Mouse (Mus musculus) hindbrain, embryonic 12.5 days (tissue): ENCODE results near the gene Gdf15. TPM values are rescaled to one million over a fixed set of nuclear protein-coding genes. Genes with fewer than 3 reads are reported as not detected.

Source experiments
- ATAC-seq: fragments of 200-750 bp; cut with Nextera tagmentation; 2 replicates; pipeline ENCODE4 v1.8.0; 2017; ENCODE audit warnings: moderate TSS enrichment; ENCODE audit not compliant: low FRiP score
- H3K27ac ChIP-seq: fragments of 300-500 bp; sonication (generic); 2 replicates; pipeline ENCODE4 v1.5.1; 2016; ENCODE audit warnings: mild to moderate bottlenecking
- H3K27me3 ChIP-seq: fragments of 300-500 bp; sonication (generic); 2 replicates; pipeline ENCODE4 v1.6.1; 2016; ENCODE audit warnings: mild to moderate bottlenecking
- H3K36me3 ChIP-seq: fragments of 300-500 bp; sonication (generic); 2 replicates; pipeline ENCODE4 v1.6.1; 2016; ENCODE audit warnings: mild to moderate bottlenecking
- H3K4me1 ChIP-seq: fragments of 300-500 bp; sonication (generic); 2 replicates; pipeline ENCODE4 v1.6.1; 2016
- H3K4me2 ChIP-seq: fragments of 300-500 bp; sonication (generic); replicated peaks from 2 replicates; pipeline ENCODE4 v1.6.1; 2016; ENCODE audit warnings: mild to moderate bottlenecking
- H3K4me3 ChIP-seq: fragments of 300-500 bp; sonication (generic); 2 replicates; pipeline ENCODE4 v1.5.1; 2016; ENCODE audit warnings: mild to moderate bottlenecking
- H3K9ac ChIP-seq: fragments of 300-500 bp; sonication (generic); 2 replicates; pipeline ENCODE4 v1.6.1; 2016; ENCODE audit warnings: mild to moderate bottlenecking, moderate library complexity
- H3K9me3 ChIP-seq: fragments of 300-500 bp; sonication (generic); replicated peaks from 2 replicates; pipeline ENCODE4 v1.6.1; 2016; ENCODE audit warnings: mild to moderate bottlenecking
- WGBS: fragments of 180-500 bp; shearing (Covaris S2); methylation state at CpG from one replicate; pipeline ENCODE4 v1.1.7; 2016; 5-methylcytosine and 5-hydroxymethylcytosine counted together
- polyA plus RNA-seq: library from polyadenylated mRNA; unstranded; fragments of >200 nt; fragmentation: Nextera tagmentation; extraction: Ambion mirVana; gene quantifications from 2 replicates; pipeline ENCODE4 v1.2.1, GENCODE M21; 2016

The Gdf15 gene
- polyA plus RNA-seq, 1 experiment from 2014 or later: 0.15 TPM

DNA sequence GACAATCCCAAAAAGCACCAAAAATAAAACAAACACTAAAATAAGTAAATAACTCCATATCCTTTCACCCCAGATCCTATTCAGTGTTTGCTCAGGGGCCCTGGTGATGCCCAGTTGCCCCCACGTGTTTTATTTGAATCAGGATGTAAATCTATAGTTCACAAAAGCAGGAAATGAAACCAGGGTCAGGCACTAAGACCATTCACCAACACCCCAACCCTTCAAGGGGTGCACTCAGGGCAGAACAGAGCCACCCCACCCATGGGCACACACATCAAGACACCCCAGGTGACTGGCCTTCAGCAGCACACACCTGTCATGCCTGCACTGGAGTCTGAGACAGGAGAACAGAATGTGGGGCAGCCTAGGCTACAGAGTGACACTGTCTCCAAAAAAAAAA lies 21.9 kb upstream of the Gdf15 start:
- 79% methylated on average over 1 of the region's 1 CpGs for WGBS
- H3K4me1 ChIP-seq: peaks cover 62% of the 10 kb centered on the region
- ATAC-seq: no peak

GRCm38 (mm10) chr8:70653226-70653625 lies 21.0 kb upstream of the Gdf15 start:
- no peak for ATAC-seq

More for the DNA sequence above, 21.9 kb upstream of the Gdf15 start:
- Histone ChIP-seq H3K4me3 (no peak overlapping the region), H3K9ac (no peak overlapping the region), H3K27ac (no peak overlapping the region), H3K9me3 (no peaks in the 10 kb centered on the region), H3K36me3 (peaks cover 39% of the 10 kb centered on the region), H3K27me3 (no peaks in the 10 kb centered on the region), H3K4me2 (no peak overlapping the region)

DNA sequence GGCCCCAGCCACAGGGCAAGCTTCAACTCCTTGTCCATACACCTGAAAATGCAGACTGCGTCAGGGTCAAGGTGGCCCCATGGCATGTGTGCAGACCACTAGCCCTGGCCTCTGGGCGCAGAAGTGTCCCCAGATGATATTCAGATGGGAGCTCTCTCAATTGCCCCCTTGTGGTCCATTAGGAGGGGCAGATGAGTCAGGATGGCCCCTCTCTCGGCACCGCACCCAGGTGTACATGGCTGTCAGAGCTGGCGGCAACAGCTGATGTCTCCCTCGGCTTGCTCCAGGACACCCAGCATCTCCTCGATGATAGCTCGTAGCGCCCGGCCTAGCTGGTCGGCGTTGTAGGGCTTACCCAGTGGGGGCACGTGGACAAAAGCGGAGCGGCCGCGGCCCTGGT lies 18.1 kb upstream of the Gdf15 start:
- H3K36me3 ChIP-seq: peaks cover 41% of the 10 kb centered on the region
- peak overlapping the region; percentile 77; the same call in 1 of the 2 replicates for H3K27ac ChIP-seq
- peaks cover 61% of the 10 kb centered on the region for H3K4me1 ChIP-seq
- H3K27me3 ChIP-seq: no peaks in the 10 kb centered on the region
- H3K4me3 ChIP-seq: no peak overlapping the region
- no peaks in the 10 kb centered on the region for H3K9me3 ChIP-seq
- H3K9ac ChIP-seq: no peak overlapping the region
- WGBS: 92% methylated on average over 17 of the region's 17 CpGs
- ATAC-seq: no peak
- H3K4me2 ChIP-seq: no peak overlapping the region

More at GRCm38 (mm10) chr8:70653226-70653625, 21.0 kb upstream of the Gdf15 start:
- Histone ChIP-seq H3K4me3 (no peak overlapping the region), H3K9ac (no peak overlapping the region), H3K27me3 (no peaks in the 10 kb centered on the region), H3K9me3 (no peaks in the 10 kb centered on the region), H3K36me3 (peaks cover 41% of the 10 kb centered on the region), H3K27ac (peak overlapping the region; percentile 52; the same call in 1 of the 2 replicates), H3K4me1 (peaks cover 62% of the 10 kb centered on the region), H3K4me2 (no peak overlapping the region)
- 58% methylated on average over 2 of the region's 2 CpGs for WGBS

DNA sequence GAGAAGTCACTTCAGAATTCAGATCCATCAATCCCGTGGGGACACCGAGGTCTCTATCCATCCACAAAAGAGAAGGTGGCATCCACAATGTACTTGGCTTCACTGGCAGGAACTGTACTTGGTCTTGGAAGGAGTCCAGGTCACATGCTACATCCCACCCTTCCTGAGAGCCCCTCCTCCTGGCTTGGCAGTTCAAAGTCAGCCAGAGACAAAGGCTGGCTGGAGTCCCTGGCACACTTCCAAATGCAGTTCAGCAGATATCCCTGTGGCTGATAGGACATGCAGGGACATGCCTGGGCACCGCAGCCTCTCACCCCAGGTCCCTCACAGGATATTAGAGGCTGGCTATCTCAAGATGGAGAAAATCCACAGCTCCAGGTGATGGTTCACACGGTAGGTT lies 17.1 kb upstream of the Gdf15 start:
- H3K27me3 ChIP-seq: no peaks in the 10 kb centered on the region
- H3K4me1 ChIP-seq: peaks cover 53% of the 10 kb centered on the region
- no peak overlapping the region for H3K4me2 ChIP-seq
- H3K9ac ChIP-seq: 0 out of 2 replicates have a peak overlapping the region, but pooled peaks have one; percentile 18
- H3K36me3 ChIP-seq: peaks cover 36% of the 10 kb centered on the region
- no peaks in the 10 kb centered on the region for H3K9me3 ChIP-seq
- H3K27ac ChIP-seq: peak overlapping the region; percentile 77
- ATAC-seq: peak; percentile 73
- 59% methylated on average over 4 of the region's 4 CpGs for WGBS
- H3K4me3 ChIP-seq: no peak overlapping the region

GRCm38 (mm10) chr8:70648921-70649320 lies 16.7 kb upstream of the Gdf15 start:
- Histone ChIP-seq H3K4me1 (peaks cover 53% of the 10 kb centered on the region), H3K9ac (no peak overlapping the region), H3K4me3 (no peak overlapping the region), H3K4me2 (no peak overlapping the region), H3K9me3 (no peaks in the 10 kb centered on the region), H3K36me3 (peaks cover 36% of the 10 kb centered on the region), H3K27ac (peak overlapping the region; percentile 77), H3K27me3 (no peaks in the 10 kb centered on the region)
- no peak for ATAC-seq
- 69% methylated on average over 3 of the region's 3 CpGs for WGBS

DNA sequence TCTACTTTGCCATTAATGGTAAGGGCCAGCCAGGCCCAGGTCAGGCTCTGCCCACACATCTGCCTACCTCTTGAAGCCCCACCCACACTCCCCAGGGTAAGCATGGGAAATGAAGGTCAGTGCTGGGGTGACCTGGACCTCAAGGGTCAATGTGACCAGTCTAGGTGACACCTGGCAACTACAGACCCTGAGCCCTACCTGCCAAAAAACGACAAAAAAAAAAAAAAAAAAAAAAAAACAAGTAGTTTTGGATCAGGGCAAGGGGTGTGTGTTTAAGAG lies 15.8 kb upstream of the Gdf15 start:
- Histone ChIP-seq H3K4me3 (no peak overlapping the region), H3K4me2 (no peak overlapping the region), H3K36me3 (peaks cover 36% of the 10 kb centered on the region), H3K9me3 (no peaks in the 10 kb centered on the region), H3K4me1 (peaks cover 53% of the 10 kb centered on the region), H3K27ac (0 out of 2 replicates have a peak overlapping the region, but pooled peaks have one; percentile 75), H3K9ac (no peak overlapping the region), H3K27me3 (no peaks in the 10 kb centered on the region)
- WGBS: 38% methylated on average over 1 of the region's 1 CpGs
- no peak for ATAC-seq

- Histone ChIP-seq H3K9ac (peak overlapping the region; percentile 36), H3K4me2 (0 out of 2 replicates have a peak overlapping the region, but pooled peaks have one; percentile 15), H3K9me3 (no peaks in the 10 kb centered on the region), H3K36me3 (peaks cover 33% of the 10 kb centered on the region), H3K4me1 (peaks cover 51% of the 10 kb centered on the region), H3K4me3 (no peak overlapping the region), H3K27me3 (no peaks in the 10 kb centered on the region), H3K27ac (peak overlapping the region; percentile 75)
- WGBS: 48% methylated on average over 8 of the region's 8 CpGs
- ATAC-seq: 0 out of 2 replicates have a peak, but pooled peaks have one; percentile 3
Observed at GRCm38 (mm10) chr8:70647343-70648163, 15.3 kb upstream of the Gdf15 start.

- Histone ChIP-seq H3K9ac (no peak overlapping the region), H3K4me3 (no peak overlapping the region), H3K36me3 (peaks cover 25% of the 10 kb centered on the region), H3K27ac (peak overlapping the region; percentile 75; the same call in 1 of the 2 replicates), H3K9me3 (no peaks in the 10 kb centered on the region), H3K27me3 (no peaks in the 10 kb centered on the region), H3K4me1 (peaks cover 48% of the 10 kb centered on the region), H3K4me2 (no peak overlapping the region)
- no peak for ATAC-seq
Observed at GRCm38 (mm10) chr8:70646775-70647174, 14.5 kb upstream of the Gdf15 start.

DNA sequence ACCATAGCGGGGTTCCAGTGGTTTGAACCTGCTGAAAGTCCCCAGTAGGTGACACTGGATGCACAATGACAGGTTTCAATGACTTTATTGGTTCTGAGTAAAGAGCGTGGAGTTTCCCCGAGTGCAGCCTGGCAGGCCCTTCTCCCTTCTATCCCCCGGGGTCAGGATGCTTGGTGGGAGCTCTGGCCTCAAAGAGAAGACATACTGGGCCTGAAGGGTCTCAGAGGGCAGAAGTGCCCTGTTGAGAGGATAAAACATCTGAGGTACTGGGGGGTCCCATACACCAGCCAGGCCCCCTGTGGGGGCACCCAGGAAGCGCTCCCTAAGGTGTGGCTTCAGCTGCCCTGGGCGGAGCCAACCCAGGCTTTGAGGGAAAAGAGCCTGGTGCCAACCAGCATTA lies 14.1 kb upstream of the Gdf15 start:
- WGBS: 71% methylated on average over 6 of the region's 6 CpGs
- Histone ChIP-seq H3K9me3 (no peaks in the 10 kb centered on the region), H3K27ac (no peak overlapping the region), H3K9ac (no peak overlapping the region), H3K27me3 (no peaks in the 10 kb centered on the region), H3K4me1 (peaks cover 48% of the 10 kb centered on the region), H3K4me3 (no peak overlapping the region), H3K36me3 (peaks cover 22% of the 10 kb centered on the region), H3K4me2 (no peak overlapping the region)
- no peak for ATAC-seq

GRCm38 (mm10) chr8:70645501-70646224 lies 13.4 kb upstream of the Gdf15 start:
- 59% methylated on average over 17 of the region's 17 CpGs for WGBS
- Histone ChIP-seq H3K9me3 (no peaks in the 10 kb centered on the region), H3K27me3 (no peaks in the 10 kb centered on the region), H3K27ac (no peak overlapping the region), H3K36me3 (peaks cover 16% of the 10 kb centered on the region), H3K4me3 (no peak overlapping the region), H3K4me2 (no peak overlapping the region), H3K4me1 (peaks cover 48% of the 10 kb centered on the region), H3K9ac (no peak overlapping the region)
- no peak for ATAC-seq

- no peak overlapping the region for H3K4me3 ChIP-seq
- H3K27ac ChIP-seq: no peak overlapping the region
- H3K9ac ChIP-seq: no peak overlapping the region
- H3K27me3 ChIP-seq: no peaks in the 10 kb centered on the region
- H3K36me3 ChIP-seq: peaks cover under 1% of the 10 kb centered on the region; the same call in 1 of the 2 replicates
- peaks cover 34% of the 10 kb centered on the region for H3K4me1 ChIP-seq
- ATAC-seq: no peak
- 84% methylated on average over 2 of the region's 2 CpGs for WGBS
- no peak overlapping the region for H3K4me2 ChIP-seq
- no peaks in the 10 kb centered on the region for H3K9me3 ChIP-seq
Observed at GRCm38 (mm10) chr8:70644065-70644464, 11.8 kb upstream of the Gdf15 start.

GRCm38 (mm10) chr8:70643019-70643418 lies 10.8 kb upstream of the Gdf15 start:
- Histone ChIP-seq H3K27me3 (no peaks in the 10 kb centered on the region), H3K27ac (no peak overlapping the region), H3K4me2 (no peak overlapping the region), H3K4me1 (peaks cover 26% of the 10 kb centered on the region), H3K9ac (no peak overlapping the region), H3K36me3 (no peaks in the 10 kb centered on the region), H3K9me3 (no peaks in the 10 kb centered on the region), H3K4me3 (no peak overlapping the region)
- 68% methylated on average over 3 of the region's 3 CpGs for WGBS
- ATAC-seq: no peak
